Mouse (Mus musculus) frontal cortex, postnatal 14 days (tissue): ENCODE results near the gene Rab11fip5.

Experiments used
- DNase-seq, 2 experiments: peaks; one replicate each; pipeline ENCODE4 v3.0.0; 2022; ENCODE audit warnings: low spot score in 2 of 2

The Rab11fip5 gene

DNA sequence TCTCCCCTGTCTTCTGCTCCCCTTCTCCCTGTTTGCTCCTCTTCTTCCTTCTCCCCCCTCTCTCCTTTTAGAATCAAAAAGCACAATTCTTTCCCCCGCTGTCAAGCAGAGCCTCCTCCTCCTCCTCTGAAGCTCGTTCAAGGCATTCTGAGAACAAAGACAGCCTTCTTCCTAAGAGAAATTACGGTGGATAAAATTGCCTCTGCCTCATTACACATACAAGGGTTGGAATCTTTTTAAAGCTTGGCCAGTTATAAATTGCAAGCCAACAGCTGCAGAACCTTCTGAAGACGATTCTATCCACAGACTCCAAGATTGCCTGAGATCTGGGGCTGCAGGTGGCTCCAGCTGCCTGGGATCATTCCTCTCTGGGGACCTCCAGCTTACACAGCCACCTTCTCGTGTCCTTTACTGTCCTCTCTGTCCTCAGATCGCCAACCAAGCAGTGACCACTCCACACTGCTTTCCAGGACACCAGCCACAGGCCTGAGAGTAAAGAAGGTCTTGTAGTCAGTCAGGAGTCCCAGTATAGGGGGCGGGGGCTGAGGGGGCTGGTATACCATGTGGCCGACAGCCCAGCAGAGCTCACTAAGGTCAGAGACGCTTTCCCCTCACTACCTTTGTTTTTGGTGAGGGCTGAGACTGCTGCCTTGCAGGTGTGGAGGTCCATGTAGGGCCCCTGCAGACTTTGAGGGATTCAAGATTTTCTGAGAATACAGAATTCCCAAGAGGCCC, 60.2 kb downstream of the Rab11fip5 start:
- DNase-seq, result no peak

- DNase-seq, result no peak
These were observed 66.5 kb downstream of the Rab11fip5 start for GRCm38 (mm10) chr6:85307894-85308293.

- no peak for DNase-seq
These were observed 68.1 kb downstream of the Rab11fip5 start for GRCm38 (mm10) chr6:85306375-85306774.

GRCm38 (mm10) chr6:85305826-85306225, 68.6 kb downstream of the Rab11fip5 start:
- no peak for DNase-seq

GRCm38 (mm10) chr6:85304966-85305365, 69.5 kb downstream of the Rab11fip5 start:
- no peak for DNase-seq

DNA sequence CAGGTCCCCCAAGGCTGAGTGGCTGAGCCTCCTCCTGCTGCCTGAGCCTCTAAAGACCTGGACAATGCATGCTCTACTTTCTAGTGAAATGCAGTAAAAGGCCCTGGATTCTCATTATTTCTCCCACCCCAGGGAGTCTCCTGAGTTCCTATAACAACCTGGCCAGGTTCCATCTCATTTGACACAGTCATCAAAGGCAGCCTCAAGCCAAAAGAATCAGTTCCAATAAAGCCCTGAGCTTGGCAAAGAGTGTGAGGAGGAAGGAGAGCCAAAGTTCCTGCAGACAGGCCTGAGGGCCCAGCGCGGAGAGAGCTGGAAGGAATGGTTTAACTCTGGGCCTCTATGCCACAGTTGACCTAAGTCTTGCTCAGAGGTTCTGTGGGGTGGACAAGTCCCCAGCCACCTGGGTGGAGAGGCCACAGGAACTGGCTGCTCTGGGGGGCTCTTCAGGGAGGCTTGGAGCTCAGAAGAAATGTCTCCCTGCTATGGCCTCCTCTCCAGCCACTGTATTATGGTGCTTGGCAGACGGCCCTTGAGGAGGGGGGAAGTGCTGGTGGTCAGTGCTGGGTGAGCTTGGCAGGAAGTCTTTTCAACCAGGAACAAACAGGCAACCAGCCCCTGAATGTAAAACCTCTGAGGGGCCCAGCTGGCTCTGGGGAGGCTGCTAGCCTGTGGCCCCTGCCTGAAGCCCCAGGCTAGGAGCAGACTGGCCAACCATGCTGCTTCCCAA, 71.9 kb downstream of the Rab11fip5 start:
- peak; percentile 35 to 63 for DNase-seq

GRCm38 (mm10) chr6:85295384-85296167, 78.9 kb downstream of the Rab11fip5 start:
- DNase-seq, result peak in 1 of 2 experiments; percentile 43

- DNase-seq, result no peak
These were observed 80.4 kb downstream of the Rab11fip5 start for GRCm38 (mm10) chr6:85294004-85294379.

DNA sequence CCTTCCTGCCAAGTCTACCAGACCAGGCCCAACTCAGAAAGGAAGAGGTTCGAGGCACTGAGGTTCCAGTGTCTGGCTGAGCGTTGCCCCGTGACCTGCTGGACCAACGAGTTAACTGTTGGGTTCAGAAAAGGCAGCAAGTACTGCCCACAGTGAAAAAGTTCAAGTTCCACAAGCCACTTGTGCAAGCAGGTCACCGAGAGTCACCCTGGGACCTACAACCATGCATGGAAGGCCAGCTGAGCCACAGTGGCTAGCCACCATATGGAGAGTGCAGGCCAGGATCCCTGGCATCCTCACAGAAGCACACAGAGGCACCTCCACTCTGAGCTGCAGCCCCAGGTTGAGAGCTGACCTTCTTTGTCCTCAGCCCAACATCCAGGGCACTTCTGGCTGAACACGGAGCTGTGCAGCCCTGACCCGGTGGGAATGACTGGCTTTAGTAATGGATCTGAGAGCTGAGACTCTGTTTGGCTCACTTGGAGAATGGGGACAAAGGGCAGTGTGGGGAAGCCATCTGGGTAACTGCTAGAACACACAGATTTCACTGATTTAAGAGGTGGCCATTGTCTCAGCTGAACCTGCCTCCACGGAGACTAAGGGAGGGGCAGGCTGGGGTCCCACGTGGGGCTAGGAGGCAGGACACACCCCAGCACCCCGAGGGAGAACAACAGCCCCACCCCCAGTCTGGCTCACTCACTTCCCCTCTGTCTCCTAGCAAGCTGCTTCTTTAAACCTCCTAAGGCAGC, 81.0 kb downstream of the Rab11fip5 start:
- DNase-seq, result no peak

- DNase-seq, result no peak
These were observed 83.3 kb downstream of the Rab11fip5 start for GRCm38 (mm10) chr6:85290869-85291824.

GRCm38 (mm10) chr6:85288193-85288857, 86.1 kb downstream of the Rab11fip5 start:
- no peak for DNase-seq

- no peak for DNase-seq
These were observed 88.0 kb downstream of the Rab11fip5 start for GRCm38 (mm10) chr6:85286283-85287047.
